Mouse (Mus musculus): ENCODE measurements at regions not wholly inside any gene's neighbourhood (a gene's known extent, or its start where the extent isn't known, plus 50 kb on each side); places are given as distances from the start of the nearest gene placed in this dataset.

DNA sequence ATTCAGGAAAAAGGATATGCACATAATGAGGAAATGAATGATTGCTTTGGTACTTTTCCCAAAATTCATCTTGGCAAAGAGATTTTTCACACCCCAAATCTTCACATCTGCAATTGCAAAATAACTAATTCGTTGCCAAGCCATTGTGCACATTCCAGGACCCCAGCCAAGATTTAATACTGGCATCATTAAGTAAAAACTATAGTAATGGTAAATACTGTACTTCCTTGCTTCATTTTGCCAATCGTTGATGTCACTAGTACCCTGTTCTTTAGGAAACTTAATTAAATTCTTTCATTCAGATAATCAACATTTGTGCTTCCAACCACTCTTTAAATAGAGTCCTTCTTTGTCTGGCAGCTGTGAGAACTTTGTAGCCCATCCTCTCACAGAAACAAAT, 303.6 kb downstream of the Arl4a start:
- TF ChIP-seq CTCF (IDR thresholded peaks at IDR 0.05; ENCODE audit: low read depth) (no peak), EP300 (IDR thresholded peaks at IDR 0.05; ENCODE audit: low read depth) (no peak)

Measured in heart, postnatal 0 days (tissue).